Mouse (Mus musculus): Measurements from ENCODE around the gene Col15a1.

GRCm38 (mm10) chr4:47290448-47290847, 82.5 kb downstream of the Col15a1 start:
- TF ChIP-seq CTCF (IDR thresholded peaks at IDR 0.05; ENCODE audit: borderline replicate concordance, extremely low read depth, insufficient read depth, insufficient read length) (no peak), POLR2A (IDR thresholded peaks at IDR 0.05; ENCODE audit: borderline replicate concordance, extremely low read depth, insufficient read depth, insufficient read length, poor library complexity, severe bottlenecking) (no peak)
